Mouse (Mus musculus): ENCODE data around the gene Fgfr4. TPM values are rescaled to one million over a fixed set of nuclear protein-coding genes. Genes with fewer than 3 reads are reported as not detected.

The Fgfr4 gene
- polyA plus RNA-seq (2015; fragmentation: Nextera tagmentation; extraction: Ambion mirVana), result 16.2 and 20.9 TPM in 2 replicates

DNA sequence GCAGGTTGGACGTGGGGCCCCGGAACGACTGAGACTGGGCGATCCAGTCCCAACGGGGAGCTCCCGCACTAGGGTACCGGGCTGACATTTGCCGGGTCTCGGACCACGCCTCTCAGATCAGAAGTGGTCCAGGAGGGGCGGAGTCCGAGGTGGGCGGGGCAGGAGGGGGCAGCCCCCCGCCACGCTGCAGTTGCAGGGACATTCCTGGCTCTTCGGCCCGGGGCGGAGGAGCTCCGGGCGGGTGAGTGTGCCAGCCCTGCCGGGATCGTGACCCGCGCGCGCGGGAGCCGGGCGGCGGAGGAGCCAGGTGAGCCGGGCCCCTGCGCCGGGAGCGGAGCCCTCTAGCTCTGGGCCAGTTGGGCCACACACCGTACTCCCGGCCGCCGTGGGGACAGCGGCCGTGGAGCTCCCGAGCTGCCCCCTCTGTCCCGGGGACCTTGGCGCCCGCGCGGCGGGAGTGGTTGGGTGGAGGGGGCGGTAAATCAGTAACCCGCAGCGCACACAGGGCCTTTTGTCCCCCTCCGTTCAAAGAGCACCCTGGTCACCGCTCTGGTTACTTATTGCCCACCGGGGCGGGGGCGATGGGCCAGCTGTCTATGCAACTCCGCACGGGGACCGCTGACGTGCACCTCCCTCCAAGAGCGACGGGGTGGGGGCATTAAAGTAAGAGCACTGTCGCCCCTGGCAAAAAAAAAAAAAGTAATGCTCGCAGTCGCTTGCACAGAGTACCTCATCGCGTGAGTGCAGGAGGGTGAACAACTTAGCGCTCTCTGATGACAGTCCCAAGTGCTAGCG lies at the start of gene Fgfr4:
TSS of gene Fgfr4 (plus strand) at position 20 of the 795 bp plus-strand sequence.

DNA sequence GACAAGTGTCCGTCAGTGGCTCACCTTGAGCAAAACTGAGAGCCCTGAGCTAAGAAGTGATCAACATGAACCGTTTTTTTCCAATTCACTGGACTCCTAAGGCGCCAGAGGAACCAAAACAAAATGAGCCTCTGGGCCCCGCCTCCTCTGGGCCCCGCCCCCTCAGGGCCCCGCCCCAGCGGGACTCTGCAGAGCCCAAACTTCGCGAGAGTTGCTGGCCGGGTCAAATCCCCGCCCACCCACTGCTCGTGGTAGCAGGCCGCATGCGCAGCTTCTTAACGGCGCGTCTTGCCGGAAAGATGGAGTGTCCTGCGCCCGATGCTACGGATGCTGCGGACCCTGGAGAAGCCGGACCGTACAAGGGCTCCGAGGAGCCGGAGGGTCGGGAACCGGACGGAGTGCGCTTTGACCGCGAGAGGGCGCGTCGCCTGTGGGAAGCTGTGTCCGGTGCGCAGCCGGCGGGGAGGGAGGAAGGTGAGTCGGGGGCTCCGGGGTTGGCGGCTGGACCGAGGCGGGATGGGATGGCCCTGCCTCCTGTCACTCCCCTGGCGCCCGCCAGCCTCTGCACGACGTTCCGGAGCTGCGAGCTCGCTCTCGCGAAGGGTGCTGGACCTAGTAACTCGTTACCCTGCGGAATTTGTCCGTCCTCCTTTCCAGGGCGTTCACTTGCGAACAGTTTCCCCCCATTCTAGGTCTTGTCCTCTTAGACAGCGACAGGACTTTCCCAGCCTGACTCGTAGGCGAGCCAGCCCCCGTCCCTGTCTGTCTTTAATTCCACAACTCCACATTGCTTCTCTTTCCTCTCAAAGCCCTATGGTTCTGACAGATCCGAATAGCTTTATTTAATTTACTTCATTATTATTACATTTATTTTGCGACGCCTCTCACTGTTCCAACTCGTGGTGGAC lies 47.1 kb upstream of the Fgfr4 start, which contains the start of gene Zfp346:
TSS of gene Zfp346 (plus strand) at position 267 of the 908 bp plus-strand sequence.

DNA sequence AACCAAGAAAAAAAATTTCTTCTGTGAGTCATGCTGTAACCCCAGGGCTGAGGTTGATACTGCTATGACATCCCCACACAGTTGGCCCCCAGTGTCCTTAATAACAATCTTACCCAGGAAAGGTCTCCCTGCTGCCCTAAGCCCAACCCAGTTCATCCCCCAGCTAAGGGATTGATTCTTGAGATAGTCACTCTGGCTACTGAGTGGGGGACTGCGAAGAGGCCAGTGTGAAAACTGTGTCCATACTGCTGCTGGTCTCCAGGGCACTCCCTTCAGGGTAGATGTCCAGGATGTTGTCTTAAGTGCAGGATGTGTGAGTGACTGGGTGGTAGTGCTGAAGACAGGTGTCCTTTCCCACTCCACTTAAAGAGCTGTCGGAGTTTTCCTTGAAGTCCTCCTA lies 19.0 kb upstream of the Fgfr4 start, which contains the start of gene Gm17617:
TSS of gene Gm17617 (minus strand) at position 101 of the 400 bp plus-strand sequence.

DNA sequence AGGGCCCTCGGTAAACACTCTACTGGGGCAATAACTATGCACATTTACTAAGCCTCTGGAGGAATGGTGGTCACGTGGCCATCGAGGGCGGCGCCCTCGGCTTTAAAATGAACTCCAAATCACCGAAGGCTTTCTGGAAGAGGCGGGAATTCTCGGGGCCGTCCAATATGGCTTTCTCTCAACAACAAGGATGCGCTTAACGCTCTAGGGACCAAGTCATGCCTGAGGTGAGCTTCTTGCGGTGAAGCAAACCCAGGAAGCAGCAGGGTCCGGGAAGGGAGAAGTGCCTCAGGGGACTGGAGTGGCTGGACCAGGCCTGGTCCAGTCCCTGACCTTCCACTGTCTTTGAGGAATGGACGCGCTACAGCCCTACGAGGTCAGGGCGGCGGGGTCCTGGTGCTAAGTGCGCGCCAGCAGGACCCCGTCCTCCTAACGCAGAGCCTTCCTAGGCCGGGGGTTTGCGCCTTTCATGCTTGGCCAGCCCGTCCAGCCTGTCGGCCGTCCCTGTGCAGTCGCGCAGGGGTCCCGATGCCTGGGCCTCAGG lies 57.3 kb downstream of the Fgfr4 start, which contains the start of gene Nsd1:
TSS of gene Nsd1 (plus strand) at position 134 of the 544 bp plus-strand sequence.

Other genes starting within 250 kb of the Fgfr4 start
- gene Unc5a, start 203.2 kb upstream of the Fgfr4 start, polyA plus RNA-seq (2015; fragmentation: Nextera tagmentation; extraction: Ambion mirVana), result 3.2 and 3.6 TPM in 2 replicates
- gene Hk3, start 131.3 kb upstream of the Fgfr4 start, polyA plus RNA-seq (2015; fragmentation: Nextera tagmentation; extraction: Ambion mirVana), result 1.1 and 2.3 TPM in 2 replicates
- 14.6 and 17.1 TPM in 2 replicates for gene Uimc1, start 52.3 kb upstream of the Fgfr4 start, polyA plus RNA-seq (2015; fragmentation: Nextera tagmentation; extraction: Ambion mirVana)
- gene Zfp346, start 47.3 kb upstream of the Fgfr4 start, polyA plus RNA-seq (2015; fragmentation: Nextera tagmentation; extraction: Ambion mirVana), result 14.1 and 15.6 TPM in 2 replicates
- not detected in 2 replicates for gene Gm17617, start 19.1 kb upstream of the Fgfr4 start, polyA plus RNA-seq (2015; fragmentation: Nextera tagmentation; extraction: Ambion mirVana)
- 43.3 and 45.3 TPM in 2 replicates for gene Nsd1, start 57.1 kb downstream of the Fgfr4 start, polyA plus RNA-seq (2015; fragmentation: Nextera tagmentation; extraction: Ambion mirVana)
- 145 and 183 TPM in 2 replicates for gene Prelid1, start 167.9 kb downstream of the Fgfr4 start, polyA plus RNA-seq (2015; fragmentation: Nextera tagmentation; extraction: Ambion mirVana)
- 72.5 and 76.0 TPM in 2 replicates for gene Rab24, start 169.3 kb downstream of the Fgfr4 start, polyA plus RNA-seq (2015; fragmentation: Nextera tagmentation; extraction: Ambion mirVana)
- gene Mxd3, start 177.2 kb downstream of the Fgfr4 start, polyA plus RNA-seq (2015; fragmentation: Nextera tagmentation; extraction: Ambion mirVana), result 11.7 and 16.0 TPM in 2 replicates
- gene Lman2, start 210.1 kb downstream of the Fgfr4 start, polyA plus RNA-seq (2015; fragmentation: Nextera tagmentation; extraction: Ambion mirVana), result 44.8 and 55.3 TPM in 2 replicates
- gene Rgs14, start 217.1 kb downstream of the Fgfr4 start, polyA plus RNA-seq (2015; fragmentation: Nextera tagmentation; extraction: Ambion mirVana), result 0.91 and 1.0 TPM in 2 replicates
- gene Slc34a1, start 245.5 kb downstream of the Fgfr4 start, polyA plus RNA-seq (2015; fragmentation: Nextera tagmentation; extraction: Ambion mirVana), result not detected in 2 replicates